Mouse (Mus musculus) heart, embryonic 15.5 days (tissue): ENCODE data around the gene Tube1. TPM values are rescaled to one million over a fixed set of nuclear protein-coding genes. Genes with fewer than 3 reads are reported as not detected.

ENCODE experiments used
- polyA plus RNA-seq: library from polyadenylated mRNA; unstranded; fragments of >200 nt; fragmentation: Nextera tagmentation; extraction: Ambion mirVana; gene quantifications from 2 replicates; pipeline ENCODE4 v1.2.1, GENCODE M21; 2015

Tube1 gene
- polyA plus RNA-seq, 1 experiment from 2014 or later, result 7.6 TPM

Other genes starting within 250 kb of the Tube1 start
- gene Lama4, start 168.5 kb upstream of the Tube1 start, polyA plus RNA-seq, result 111 and 117 TPM in 2 replicates
- gene Fam229b, start 62 bp upstream of the Tube1 start, polyA plus RNA-seq, result 7.9 and 9.2 TPM in 2 replicates
- 0.16 and 0.32 TPM in 2 replicates for gene Ccn6, start 29.8 kb downstream of the Tube1 start, polyA plus RNA-seq
- gene Fyn, start 234.9 kb downstream of the Tube1 start, polyA plus RNA-seq, result 12.7 and 17.2 TPM in 2 replicates